Mouse (Mus musculus) induced T-regulatory cell, adult 2 months (primary cell): Measurements from ENCODE around the gene Prkn.

Source experiments
- DNase-seq: peaks from one replicate; pipeline ENCODE4 v3.0.0-alpha.2; 2012; ENCODE audit warnings: low read depth

Prkn gene

DNA sequence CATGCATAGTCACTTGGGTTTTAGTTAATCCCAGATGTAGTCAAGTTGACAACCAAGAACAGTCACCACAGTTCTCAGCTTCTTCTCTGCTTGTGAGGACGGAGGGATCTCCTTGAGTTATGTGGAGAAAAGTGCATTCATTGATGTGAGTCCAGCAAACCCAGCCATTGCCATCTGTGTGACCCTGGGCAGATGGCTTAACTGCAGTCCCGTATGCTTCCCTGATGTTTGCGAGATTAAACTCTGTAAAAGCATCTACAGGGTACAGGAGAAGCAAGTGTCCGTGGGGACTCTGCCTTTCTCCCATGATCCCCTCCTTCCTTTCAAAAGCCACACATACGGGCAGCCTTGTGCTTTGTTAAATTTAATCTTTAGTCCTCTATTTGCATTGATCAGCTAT, 157.1 kb downstream of the Prkn start:
- DNase-seq: no peak

DNA sequence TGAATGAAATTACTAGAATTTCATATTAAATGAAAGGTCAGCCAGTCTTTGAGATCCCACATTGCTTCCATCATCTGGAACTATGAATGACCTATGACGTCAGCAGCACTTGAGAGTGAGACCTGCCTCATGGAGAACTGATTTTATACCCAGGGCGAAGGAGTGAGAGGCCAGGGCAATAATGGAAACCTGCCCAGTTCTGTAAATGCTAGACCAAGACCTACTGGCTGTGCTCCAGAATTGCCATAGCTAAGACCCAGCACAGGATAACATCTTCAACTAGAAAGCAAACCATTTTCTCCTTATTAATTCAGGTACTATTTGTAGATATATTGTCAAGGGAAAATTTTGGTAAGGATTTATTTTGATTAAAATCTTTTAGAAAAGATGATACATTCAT, 183.2 kb downstream of the Prkn start:
- no peak for DNase-seq

DNA sequence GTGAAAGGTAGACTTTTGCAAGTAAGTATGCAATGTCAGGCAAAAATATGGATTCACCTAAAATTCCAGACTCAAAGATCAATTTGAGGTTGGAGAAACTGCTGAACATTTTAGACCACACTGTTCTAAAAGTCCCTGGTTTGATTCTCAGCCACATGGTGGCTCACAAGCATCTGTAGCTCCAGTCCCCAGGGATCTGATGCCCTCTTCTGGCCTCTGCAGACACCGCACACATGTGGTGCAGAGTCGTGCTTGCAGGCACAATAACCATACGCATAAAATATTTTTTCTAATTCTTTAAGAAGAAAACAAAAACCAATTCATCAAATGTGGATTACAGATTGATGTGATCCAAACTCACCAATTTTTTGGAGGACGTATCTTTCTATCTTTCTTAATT, 189.2 kb downstream of the Prkn start:
- no peak for DNase-seq

DNA sequence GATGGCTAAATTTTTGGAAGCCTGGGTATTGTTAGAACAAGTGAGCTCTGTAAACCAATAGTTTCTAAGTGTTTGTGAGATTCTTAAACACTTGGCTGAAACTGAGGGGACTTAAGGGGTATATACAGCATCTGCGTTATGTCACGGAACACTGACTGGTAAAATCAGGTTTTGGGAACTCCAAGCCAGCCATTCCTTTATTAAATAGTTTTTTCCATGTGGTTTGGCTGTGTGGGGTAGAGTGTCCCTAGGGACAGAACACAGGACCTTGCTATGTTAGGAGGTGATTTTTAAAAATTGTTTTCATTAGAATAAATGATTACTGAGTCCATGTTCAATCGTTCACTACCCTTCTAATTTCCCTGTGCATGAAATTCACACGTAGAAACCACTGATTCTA, 190.8 kb downstream of the Prkn start:
- no peak for DNase-seq

DNA sequence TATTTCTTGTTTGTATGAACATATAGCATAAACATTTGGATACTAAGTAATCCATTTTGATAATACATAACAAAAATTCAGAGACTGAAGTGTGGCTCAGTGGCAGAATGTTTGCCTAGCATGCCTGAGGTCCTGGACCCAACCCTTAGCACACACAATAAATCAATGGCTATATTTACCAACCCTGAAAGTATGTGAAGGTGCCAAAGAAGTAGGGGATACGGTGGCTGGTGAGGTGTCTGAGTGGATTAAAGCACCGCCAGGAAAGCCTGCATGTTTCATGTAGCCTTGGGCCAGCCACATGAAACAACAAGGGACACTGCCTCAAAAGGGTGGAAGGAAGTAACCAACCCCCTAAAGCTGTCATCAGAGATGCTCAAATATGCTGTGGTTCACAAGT, 192.2 kb downstream of the Prkn start:
- no peak for DNase-seq

DNA sequence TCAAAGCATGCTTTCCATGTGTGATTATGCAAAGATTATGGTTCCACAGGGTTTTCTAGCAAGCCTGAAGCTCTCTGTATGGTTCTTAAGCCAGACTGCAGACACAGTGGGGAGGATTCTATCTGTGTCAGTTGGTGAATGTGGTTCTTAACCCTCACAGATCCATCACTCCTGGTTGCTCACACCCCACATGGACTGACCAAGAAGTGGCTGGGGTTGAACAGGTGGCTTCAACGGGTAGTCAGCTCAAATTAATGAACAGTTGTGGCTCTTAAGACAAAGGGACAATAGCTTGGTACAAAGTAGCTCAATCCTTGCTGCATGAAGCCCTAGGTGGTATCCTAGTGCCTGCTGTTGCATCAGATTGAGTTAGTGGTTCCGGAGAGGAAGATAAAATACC, 193.4 kb downstream of the Prkn start:
- DNase-seq: no peak

DNA sequence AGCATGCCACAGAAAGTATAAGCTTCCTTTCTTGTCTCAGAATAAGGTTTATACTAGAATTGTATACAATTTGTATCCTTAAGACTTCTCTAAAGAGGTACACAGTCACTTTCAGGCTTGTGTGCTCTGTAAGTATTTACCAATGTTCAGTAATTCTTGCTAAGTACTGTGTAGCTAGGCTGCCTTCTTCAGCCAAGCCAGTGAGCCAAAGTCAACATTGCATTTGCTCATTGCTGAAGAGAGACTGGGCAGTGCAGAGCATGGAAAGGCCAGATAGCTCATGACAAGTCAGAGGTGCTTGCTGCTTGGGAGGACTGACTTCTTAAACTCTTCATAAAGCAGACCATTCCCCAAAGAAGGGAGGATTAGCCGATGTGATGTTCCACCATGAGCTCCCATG, 198.1 kb downstream of the Prkn start:
- DNase-seq: no peak

DNA sequence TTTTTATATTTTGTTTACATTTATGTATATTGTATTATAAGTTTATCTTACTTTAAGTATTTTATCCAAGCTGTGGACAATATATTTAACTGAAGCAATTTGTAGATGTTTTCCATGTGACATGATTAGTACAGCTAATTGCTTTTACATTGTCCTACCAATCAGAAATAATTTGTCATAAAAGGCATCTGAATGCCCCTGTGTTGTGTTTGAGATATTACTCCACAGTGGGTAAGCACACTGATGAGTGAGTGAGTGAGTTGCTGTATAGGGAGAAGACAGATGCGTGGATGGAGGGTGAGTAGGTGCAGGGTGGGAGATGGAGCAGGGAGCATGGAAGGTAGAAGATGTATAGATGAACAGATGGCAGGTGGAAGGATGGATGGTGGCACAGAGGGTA, 218.8 kb downstream of the Prkn start:
- DNase-seq: no peak

DNA sequence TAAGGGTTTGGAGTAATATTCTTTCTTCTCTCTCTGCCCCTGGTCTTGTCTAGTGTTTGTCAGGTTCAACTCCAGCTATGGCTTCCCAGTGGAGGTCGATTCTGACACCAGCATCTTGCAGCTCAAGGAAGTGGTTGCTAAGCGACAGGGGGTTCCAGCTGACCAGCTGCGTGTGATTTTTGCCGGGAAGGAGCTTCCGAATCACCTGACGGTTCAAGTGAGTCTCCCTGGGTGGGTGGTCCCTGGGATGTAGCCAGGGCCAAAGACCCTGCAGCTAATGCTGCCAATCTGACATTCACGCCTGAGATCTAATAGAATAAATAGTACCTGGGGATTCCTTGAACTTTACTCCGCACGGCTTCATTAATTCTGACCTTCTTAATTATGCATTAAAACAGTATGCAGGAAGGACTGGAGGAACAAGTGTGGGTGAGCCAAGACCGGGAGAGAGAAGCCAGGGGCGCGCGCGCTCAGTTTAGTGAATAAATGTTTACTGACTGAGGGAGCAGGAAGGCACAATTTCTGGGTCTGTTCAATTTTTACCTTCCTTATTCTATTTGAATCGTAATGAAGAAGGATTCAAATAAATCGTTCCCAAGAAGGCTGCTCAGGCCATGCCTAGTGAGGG, 227.0 kb downstream of the Prkn start:
- DNase-seq: no peak

DNA sequence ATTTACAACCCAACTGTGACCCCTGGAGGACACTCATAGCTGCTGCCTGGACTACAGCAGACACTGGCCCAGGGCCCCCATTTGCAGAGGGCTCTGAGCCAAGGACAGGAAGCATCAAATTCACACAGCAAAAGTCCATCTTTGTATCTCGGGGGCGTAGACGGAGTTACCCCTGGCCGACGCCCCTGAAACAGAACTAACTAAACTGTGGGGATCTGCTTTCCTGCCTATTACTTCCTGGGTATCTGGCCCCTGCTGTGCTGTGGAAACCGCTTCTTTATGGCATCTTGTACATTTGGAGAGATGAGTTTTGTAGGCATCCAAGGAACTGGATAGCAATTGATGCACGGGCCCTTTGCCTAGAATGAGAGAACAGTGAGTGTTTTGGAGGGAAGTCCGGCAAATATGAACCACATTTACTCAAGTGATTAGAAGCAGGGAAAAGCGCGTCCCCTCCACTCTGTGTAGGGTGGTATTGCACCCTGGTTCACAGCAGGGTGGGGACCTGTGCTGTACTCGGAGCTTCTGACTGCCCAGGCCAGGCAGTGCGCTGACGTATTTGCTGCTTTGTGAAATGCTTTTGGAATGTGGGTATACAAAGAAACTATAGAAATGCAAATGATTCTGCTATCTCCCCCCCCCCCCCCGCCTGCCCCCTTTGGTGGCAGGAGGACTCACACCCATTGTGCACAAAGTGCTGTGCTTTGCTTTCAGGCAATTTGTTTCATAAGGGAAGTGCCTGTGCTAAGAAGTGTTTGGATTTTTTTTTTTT, 227.7 kb downstream of the Prkn start:
- no peak for DNase-seq

DNA sequence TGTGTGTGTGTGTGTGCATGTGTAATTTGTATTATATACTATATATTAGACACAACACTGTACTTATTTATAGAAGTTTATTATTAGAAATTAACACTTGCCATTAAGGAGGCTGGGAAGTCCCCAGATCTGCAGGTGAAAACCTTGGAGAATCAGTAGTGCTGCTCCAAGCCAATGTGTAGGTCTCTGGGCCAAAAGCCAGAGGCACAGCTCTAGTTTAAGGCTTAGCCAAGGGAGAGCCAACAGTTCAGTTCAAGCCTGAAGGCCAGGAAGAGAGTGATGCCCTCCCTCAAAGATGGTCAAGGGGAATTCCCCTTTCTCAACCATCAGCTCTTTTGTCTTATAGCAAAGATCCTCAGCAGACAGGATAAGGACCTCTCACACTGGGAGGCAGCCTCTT, 230.8 kb downstream of the Prkn start:
- no peak for DNase-seq

DNA sequence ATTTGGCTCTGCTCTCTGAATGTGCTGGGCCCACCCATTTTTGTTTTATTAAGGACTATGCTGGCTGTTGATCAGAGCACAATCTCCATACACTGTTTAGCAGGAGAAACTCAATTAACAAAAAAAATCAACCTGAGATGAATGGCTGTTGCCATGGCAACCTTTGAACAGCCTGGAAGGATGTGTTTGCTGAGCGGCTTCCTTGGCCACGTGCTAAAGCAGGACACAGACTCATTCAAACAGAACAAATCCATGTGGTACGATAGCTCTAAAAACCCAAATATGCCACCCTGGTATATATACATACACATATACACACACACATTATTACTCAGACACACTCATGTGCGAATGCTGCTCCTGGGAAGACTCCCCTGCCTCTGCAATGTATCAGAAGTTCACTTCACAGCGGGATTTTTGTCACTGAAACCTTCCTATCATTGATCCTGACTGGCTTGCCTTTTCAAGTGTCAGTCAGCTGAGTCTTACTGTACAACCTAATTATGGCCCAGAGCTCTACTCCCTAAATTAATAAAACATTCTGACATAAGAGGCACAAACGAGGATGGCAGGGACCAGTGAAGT, 236.2 kb downstream of the Prkn start:
- no peak for DNase-seq

DNA sequence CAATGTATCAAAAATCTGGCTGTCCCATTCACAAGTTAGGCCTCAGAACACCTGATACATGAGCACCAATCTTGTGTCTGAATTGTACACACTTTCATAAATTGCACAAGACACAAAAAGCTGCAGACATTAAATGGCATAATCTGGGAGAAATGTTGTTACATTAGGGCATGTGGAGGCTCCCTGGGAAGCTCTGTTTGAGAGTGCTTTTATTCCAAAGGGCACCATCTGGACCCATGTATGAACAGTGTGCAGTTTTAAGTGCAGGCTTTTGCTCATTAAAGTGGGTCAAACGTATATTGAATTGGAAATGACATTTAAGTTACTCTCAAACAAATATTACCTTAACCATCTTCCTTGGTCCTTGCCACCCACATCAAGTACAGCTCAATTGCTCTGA, 246.3 kb downstream of the Prkn start:
- DNase-seq: no peak

DNA sequence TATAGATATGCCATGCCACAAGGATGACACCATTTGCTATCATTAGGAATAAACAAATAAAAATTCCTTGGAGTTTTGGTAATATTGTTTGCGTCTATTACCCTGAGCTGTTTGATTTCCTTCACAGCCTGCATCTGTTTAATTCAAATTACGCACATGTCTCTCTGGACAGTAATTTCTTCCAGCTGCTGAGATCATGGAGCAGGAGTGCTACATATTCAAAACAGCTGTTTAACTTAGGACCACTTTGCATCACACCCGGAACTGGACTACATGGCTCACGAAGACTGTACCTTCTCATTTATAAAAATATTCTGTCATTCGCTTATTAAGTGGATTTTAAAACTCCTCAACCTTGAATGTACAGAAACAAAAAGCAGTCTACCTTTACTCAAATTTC, 246.9 kb downstream of the Prkn start:
- no peak for DNase-seq

DNA sequence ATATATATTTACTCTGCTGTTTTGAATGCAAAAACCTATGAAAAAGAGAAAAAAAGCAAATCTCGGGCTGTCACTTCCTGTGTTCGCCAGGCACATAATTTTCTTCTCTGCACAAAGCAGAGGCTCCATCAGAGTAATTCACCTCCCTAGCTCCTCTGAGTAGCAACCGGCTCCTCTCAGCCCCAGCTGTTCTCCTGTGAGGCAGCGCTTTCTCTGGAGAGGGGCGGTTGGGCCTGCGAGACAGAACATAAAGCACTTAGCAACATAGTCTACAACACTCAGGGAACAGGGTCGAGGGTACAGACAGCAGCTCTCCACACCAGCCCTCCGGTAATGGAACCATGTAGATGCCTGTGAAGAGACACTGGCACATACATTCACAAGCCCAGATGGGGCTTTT, 247.6 kb downstream of the Prkn start:
- DNase-seq: no peak

DNA sequence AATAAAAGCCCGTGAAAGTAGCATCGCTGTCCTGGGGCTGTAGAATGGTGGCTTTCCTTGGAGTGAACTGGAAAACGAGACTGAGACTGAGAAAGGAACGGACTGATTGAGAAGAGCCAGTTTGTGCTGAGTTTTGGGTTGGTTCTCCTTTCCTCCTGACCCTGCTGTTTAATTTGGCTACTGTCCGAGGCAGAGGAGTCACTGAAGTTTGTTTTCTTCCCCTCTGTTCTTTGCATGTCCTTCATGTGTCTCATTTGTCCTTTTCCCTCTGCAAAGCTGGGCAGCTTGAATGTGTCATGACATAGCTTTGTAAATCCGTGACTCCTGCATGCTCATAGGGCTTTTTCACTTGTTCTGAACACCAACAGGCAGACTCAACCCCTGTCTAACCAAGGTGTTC, 249.2 kb downstream of the Prkn start:
- no peak for DNase-seq

DNA sequence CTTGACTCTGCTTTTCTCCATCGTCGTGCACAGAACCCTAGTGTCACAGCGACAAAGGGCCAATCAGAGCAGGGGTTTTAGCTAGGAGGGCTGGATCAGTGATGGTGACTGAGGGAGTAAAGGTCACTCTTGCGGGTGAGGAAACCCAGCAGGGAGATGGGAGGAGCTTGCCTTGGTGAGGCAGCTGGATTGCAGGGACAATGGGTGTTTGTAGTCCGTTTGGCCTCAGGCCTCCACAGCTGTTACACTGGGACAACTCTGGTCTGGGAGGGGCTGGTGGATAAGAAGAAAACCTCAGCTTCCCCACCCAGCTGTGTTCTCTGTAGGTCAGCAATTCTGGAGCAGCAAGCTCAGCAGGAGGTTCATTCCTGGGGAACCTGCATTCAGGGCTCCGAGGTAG, 252.7 kb downstream of the Prkn start:
- no peak for DNase-seq

DNA sequence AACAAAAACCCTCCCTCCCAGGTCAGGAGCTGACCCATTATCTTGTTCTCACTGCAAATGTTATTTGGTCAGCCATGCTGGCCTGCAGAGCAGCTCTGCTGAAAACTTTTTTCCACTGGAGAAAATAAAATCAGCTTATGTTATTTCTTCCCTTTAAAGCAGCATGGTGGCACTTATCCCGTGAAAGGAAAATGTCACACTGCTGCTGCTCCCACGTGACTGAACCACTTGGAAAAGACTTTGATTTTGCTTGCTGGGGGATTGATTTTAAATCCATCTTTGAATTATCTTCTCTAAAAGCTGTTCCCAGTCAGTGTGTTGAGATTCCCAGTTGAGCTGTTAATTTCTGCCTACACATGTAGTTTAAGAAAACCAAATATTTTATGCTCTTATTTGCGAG, 253.1 kb downstream of the Prkn start:
- no peak for DNase-seq

DNA sequence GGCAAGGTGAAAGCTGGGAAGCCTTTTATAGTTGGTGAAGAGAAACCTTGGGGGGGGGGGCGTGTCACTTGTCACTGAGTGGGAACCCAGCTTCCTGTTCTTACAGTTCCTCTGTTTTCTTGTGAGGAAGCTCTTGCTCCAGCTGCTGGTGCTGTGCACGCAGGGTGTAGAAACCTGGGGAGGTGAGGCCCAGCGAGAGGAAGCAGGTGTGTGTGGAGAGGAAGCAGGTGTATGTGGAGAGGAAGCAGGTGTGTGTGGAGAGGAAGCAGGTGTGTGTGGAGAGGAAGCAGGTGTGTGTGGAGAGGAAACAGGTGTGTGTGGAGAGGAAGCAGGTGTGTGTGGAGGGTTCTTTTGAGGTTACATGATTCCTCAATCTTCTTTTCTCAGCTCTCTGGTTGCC, 266.8 kb downstream of the Prkn start:
- no peak for DNase-seq

DNA sequence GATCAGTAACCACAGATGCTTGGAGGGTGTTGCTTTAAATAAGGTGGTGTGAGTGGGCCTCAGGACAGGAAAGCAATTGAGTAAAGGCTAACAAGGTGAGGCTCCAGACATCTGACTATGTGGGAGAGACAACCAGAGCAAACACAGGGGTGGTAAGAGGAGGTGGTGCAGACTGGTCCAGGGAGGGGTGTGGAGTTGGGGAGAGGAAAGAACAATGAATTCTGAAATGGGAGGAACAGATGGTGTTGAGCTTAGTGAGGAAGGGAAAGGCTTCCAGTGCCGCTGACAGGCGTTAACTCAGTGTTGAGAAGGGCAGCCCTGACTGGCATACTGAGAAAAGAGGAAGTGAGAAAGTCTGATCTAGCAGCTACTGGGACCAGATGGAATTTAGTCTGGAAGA, 267.7 kb downstream of the Prkn start:
- DNase-seq: no peak

DNA sequence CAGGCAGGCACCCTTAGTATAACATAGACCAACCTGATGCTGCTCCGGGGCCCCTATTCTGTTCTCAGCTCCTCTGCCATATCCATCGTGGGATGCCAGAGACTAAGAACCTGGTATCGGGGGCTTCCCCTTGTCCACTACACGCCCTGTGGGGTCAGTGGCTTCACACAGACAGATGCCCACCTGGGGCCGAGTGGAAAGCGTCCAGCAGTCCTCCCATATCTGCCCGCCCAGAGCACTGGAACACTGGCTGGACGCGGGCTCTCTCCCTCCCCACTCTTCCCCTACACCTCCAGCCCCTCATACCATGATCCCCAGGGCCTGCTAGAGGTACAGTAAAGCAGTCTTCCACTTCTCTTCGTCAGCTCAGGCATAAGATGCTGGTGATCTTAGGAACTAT, 277.3 kb downstream of the Prkn start:
- DNase-seq: no peak

DNA sequence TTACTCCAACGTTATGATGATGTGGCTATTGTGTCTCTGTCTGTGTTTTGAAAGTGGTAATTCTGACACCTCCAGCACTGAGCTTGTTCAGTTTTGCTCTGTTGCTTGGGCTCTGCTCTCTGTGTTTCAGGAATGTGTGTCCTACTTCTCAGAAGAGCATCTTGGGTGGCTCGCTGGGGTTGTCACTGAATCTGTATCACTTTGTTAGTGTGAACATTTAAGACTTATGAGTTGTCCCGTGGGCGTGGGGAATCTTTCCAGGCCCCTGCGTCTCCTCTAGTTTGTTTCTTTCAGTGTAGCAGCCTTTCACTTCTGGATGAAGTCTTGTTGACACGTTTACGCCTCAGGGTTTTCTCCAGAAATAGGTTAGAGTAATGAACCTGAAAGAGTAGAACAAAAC, 283.9 kb downstream of the Prkn start:
- DNase-seq: no peak

DNA sequence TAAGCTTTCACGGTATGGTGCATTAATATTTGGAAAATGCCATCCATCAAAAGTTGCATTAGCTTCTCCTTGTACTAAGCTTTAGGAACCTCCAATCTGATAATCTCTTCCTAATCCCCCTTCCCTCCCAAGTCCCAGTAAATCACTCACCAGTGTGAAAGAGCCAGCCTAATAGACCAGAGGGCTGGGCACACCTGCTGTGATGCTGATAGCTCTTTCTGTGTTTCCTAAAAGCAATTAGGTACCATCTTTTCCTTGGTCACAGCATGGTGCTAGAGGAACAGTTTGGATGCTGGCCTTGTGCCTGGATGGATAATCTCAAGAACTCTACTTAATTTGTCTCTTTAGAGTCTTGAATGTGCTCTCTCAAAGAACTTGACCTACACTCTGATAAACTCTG, 287.0 kb downstream of the Prkn start:
- no peak for DNase-seq

DNA sequence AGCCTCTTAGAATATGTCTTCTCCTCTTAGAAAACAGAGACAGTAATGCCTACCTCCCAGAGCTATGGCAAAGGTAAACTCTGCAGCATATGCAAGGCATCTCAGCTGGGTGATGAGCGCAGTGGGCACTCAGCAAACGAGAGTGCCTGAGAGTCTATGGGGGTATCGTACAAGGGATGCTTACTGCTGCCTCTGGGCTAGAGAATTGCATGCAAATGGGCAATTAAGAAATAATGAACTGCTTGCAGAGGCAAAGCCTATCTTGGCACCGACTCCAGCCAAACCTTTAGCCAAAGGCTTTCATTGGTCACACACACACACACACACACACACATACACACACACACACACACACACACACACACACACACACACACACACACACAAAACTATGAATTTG, 290.7 kb downstream of the Prkn start:
- no peak for DNase-seq
